Mouse (Mus musculus) right cerebral cortex, postnatal 25 days (tissue): ENCODE data around the gene Mrpl33.
"Not testable (repeated sequence)": the region's sequence is repeated elsewhere in the genome, so short reads cannot be mapped to it uniquely, and the experiment has no call there.

Experiments used
- DNase-seq: peaks from one replicate; pipeline ENCODE4 v3.0.0; 2022

Gene Mrpl33

GRCm38 (mm10) chr5:31597430-31597944 is 752 bp downstream of the Mrpl33 start:
- no peak for DNase-seq

GRCm38 (mm10) chr5:31598121-31598520 is 1.4 kb downstream of the Mrpl33 start:
- no peak for DNase-seq

- peak; percentile 15 for DNase-seq
Observed at GRCm38 (mm10) chr5:31598579-31598978, 1.8 kb downstream of the Mrpl33 start.

- no peak for DNase-seq
Observed at GRCm38 (mm10) chr5:31599161-31599560, 2.4 kb downstream of the Mrpl33 start.

GRCm38 (mm10) chr5:31601162-31601722 is 4.5 kb downstream of the Mrpl33 start:
- DNase-seq: no peak

GRCm38 (mm10) chr5:31602377-31602776 is 5.6 kb downstream of the Mrpl33 start:
- peak; percentile 59 for DNase-seq

- DNase-seq: no peak
Observed at GRCm38 (mm10) chr5:31603766-31604165, 7.0 kb downstream of the Mrpl33 start.

GRCm38 (mm10) chr5:31606151-31606550 is 9.4 kb downstream of the Mrpl33 start:
- DNase-seq: no peak

- DNase-seq: no peak
Observed at GRCm38 (mm10) chr5:31610376-31611086, 13.8 kb downstream of the Mrpl33 start.

- DNase-seq: no peak
Observed at GRCm38 (mm10) chr5:31611186-31611585, 14.5 kb downstream of the Mrpl33 start.

- DNase-seq: peak; percentile 85
Observed at GRCm38 (mm10) chr5:31613852-31614286, 17.1 kb downstream of the Mrpl33 start.

- no peak for DNase-seq
Observed at GRCm38 (mm10) chr5:31614339-31615025, 17.7 kb downstream of the Mrpl33 start.

GRCm38 (mm10) chr5:31620326-31620725 is 23.6 kb downstream of the Mrpl33 start:
- no peak for DNase-seq

- DNase-seq: no peak
Observed at GRCm38 (mm10) chr5:31627117-31627516, 30.4 kb downstream of the Mrpl33 start.

- no peak for DNase-seq
Observed at GRCm38 (mm10) chr5:31627562-31628526, 31.1 kb downstream of the Mrpl33 start.

- DNase-seq: no peak
Observed at GRCm38 (mm10) chr5:31628555-31628954, 31.8 kb downstream of the Mrpl33 start.

GRCm38 (mm10) chr5:31630064-31630463 is 33.3 kb downstream of the Mrpl33 start:
- DNase-seq: no peak

- not testable (repeated sequence) for DNase-seq
Observed at GRCm38 (mm10) chr5:31631169-31631568, 34.4 kb downstream of the Mrpl33 start.

GRCm38 (mm10) chr5:31634161-31634560 is 37.4 kb downstream of the Mrpl33 start:
- no peak for DNase-seq

- DNase-seq: no peak
Observed at GRCm38 (mm10) chr5:31634679-31635078, 37.9 kb downstream of the Mrpl33 start.

GRCm38 (mm10) chr5:31636636-31637253 is 40.0 kb downstream of the Mrpl33 start:
- no peak for DNase-seq

- no peak for DNase-seq
Observed at GRCm38 (mm10) chr5:31640542-31640941, 43.8 kb downstream of the Mrpl33 start.
